Mouse (Mus musculus): ENCODE results near the gene Rce1. TPM values are rescaled to one million over a fixed set of nuclear protein-coding genes. Genes with fewer than 3 reads are reported as not detected.
A peak's percentile ranks its signal among the peaks of the same experiment; 100 is the strongest.

Rce1 gene
- polyA plus RNA-seq, 1 experiment from 2014 or later, result 61.5 TPM

GRCm38 (mm10) chr19:4623419-4623818 is 2.0 kb downstream of the Rce1 start:
- no peaks in the 10 kb centered on the region for H3K27me3 ChIP-seq (replicated peaks)
- peaks cover 30% of the 10 kb centered on the region for H3K36me3 ChIP-seq
- H3K4me1 ChIP-seq (replicated peaks), result peaks cover 14% of the 10 kb centered on the region
- no peak overlapping the region for H3K4me2 ChIP-seq (replicated peaks)
- H3K9me3 ChIP-seq, result no peaks in the 10 kb centered on the region
- no peak for ATAC-seq
- 96% methylated on average over 9 of the region's 9 CpGs for WGBS
- no peak overlapping the region for H3K9ac ChIP-seq
- H3K4me3 ChIP-seq (replicated peaks), result no peak overlapping the region
- no peak overlapping the region for H3K27ac ChIP-seq

- no peak overlapping the region for H3K27ac ChIP-seq
- H3K4me3 ChIP-seq (replicated peaks), result no peak overlapping the region
- 88% methylated on average over 5 of the region's 5 CpGs for WGBS
These were observed 2.7 kb downstream of the Rce1 start for GRCm38 (mm10) chr19:4622780-4623179.

GRCm38 (mm10) chr19:4620721-4621120 is 4.7 kb downstream of the Rce1 start:
- peaks cover 30% of the 10 kb centered on the region for H3K36me3 ChIP-seq
- no peak overlapping the region for H3K27ac ChIP-seq
- no peak overlapping the region for H3K9ac ChIP-seq
- no peaks in the 10 kb centered on the region for H3K27me3 ChIP-seq (replicated peaks)
- 87% methylated on average over 7 of the region's 7 CpGs for WGBS
- no peak overlapping the region for H3K4me2 ChIP-seq (replicated peaks)
- no peaks in the 10 kb centered on the region for H3K9me3 ChIP-seq
- no peak for ATAC-seq
- peaks cover 16% of the 10 kb centered on the region for H3K4me1 ChIP-seq (replicated peaks)
- no peak overlapping the region for H3K4me3 ChIP-seq (replicated peaks)

More at GRCm38 (mm10) chr19:4622780-4623179, 2.7 kb downstream of the Rce1 start:
- ATAC-seq, result no peak
- Histone ChIP-seq H3K4me1 (replicated peaks) (peaks cover 14% of the 10 kb centered on the region), H3K9me3 (no peaks in the 10 kb centered on the region), H3K4me2 (replicated peaks) (no peak overlapping the region), H3K27me3 (replicated peaks) (no peaks in the 10 kb centered on the region), H3K36me3 (peaks cover 30% of the 10 kb centered on the region), H3K9ac (no peak overlapping the region)

- no peak for ATAC-seq
- Histone ChIP-seq H3K4me1 (replicated peaks) (peaks cover 12% of the 10 kb centered on the region), H3K4me2 (replicated peaks) (no peak overlapping the region), H3K36me3 (peaks cover 30% of the 10 kb centered on the region), H3K4me3 (replicated peaks) (no peak overlapping the region), H3K27ac (no peak overlapping the region), H3K9me3 (no peaks in the 10 kb centered on the region), H3K9ac (no peak overlapping the region), H3K27me3 (replicated peaks) (no peaks in the 10 kb centered on the region)
- WGBS, result 78% methylated on average over 10 of the region's 10 CpGs
These were observed 6.0 kb downstream of the Rce1 start for GRCm38 (mm10) chr19:4619461-4619860.

GRCm38 (mm10) chr19:4618183-4618582 is 7.3 kb downstream of the Rce1 start:
- ATAC-seq, result no peak
- Histone ChIP-seq H3K4me2 (replicated peaks) (no peak overlapping the region), H3K9ac (no peak overlapping the region), H3K4me3 (replicated peaks) (no peak overlapping the region), H3K4me1 (replicated peaks) (peaks cover 22% of the 10 kb centered on the region), H3K9me3 (no peaks in the 10 kb centered on the region), H3K27ac (no peak overlapping the region), H3K36me3 (peaks cover 23% of the 10 kb centered on the region), H3K27me3 (replicated peaks) (no peaks in the 10 kb centered on the region)
- WGBS, result 37% methylated on average over 18 of the region's 18 CpGs

GRCm38 (mm10) chr19:4616546-4616945 is 8.9 kb downstream of the Rce1 start:
- Histone ChIP-seq H3K9ac (no peak overlapping the region), H3K4me1 (replicated peaks) (peaks cover 29% of the 10 kb centered on the region), H3K4me2 (replicated peaks) (0 out of 2 replicates have a peak overlapping the region, but pooled peaks have one; percentile 84), H3K36me3 (peaks cover 26% of the 10 kb centered on the region), H3K4me3 (replicated peaks) (no peak overlapping the region), H3K27ac (no peak overlapping the region), H3K27me3 (replicated peaks) (no peaks in the 10 kb centered on the region), H3K9me3 (no peaks in the 10 kb centered on the region)
- 23% methylated on average over 4 of the region's 4 CpGs for WGBS
- ATAC-seq, result no peak

- H3K4me1 ChIP-seq (replicated peaks), result peaks cover 29% of the 10 kb centered on the region
- H3K4me3 ChIP-seq (replicated peaks), result peak within 1 kb of the TSS; percentile 93
- peak within 1 kb of the TSS; percentile 88 for H3K27ac ChIP-seq
- peak within 1 kb of the TSS; percentile 84 for H3K4me2 ChIP-seq (replicated peaks)
- H3K9ac ChIP-seq, result peak within 1 kb of the TSS; percentile 94
- H3K36me3 ChIP-seq, result peaks cover 17% of the 10 kb centered on the region
- peak; percentile 92 for ATAC-seq
- no peaks in the 10 kb centered on the region for H3K9me3 ChIP-seq
- 0% methylated on average over 44 of the region's 87 CpGs for WGBS
- H3K27me3 ChIP-seq (replicated peaks), result no peaks in the 10 kb centered on the region
These were observed 10.0 kb downstream of the Rce1 start, which contains the start of gene Lrfn4 for GRCm38 (mm10) chr19:4615151-4616093. Gene Lrfn4 (minus strand): TSS chr19:4615667.

GRCm38 (mm10) chr19:4614305-4615150 is 10.9 kb downstream of the Rce1 start:
- WGBS, result 24% methylated on average over 34 of the region's 49 CpGs
- Histone ChIP-seq H3K36me3 (peaks cover 17% of the 10 kb centered on the region), H3K4me1 (replicated peaks) (peaks cover 29% of the 10 kb centered on the region)

GRCm38 (mm10) chr19:4613464-4614304 is 11.8 kb downstream of the Rce1 start:
- ATAC-seq, result no peak
- 0 out of 2 replicates have a peak overlapping the region, but pooled peaks have one; percentile 88 for H3K27ac ChIP-seq
- peaks cover 17% of the 10 kb centered on the region for H3K36me3 ChIP-seq
- H3K9ac ChIP-seq, result peak overlapping the region; percentile 94; the same call in 1 of the 2 replicates
- H3K4me3 ChIP-seq (replicated peaks), result peak overlapping the region; percentile 93
- H3K4me2 ChIP-seq (replicated peaks), result peak overlapping the region; percentile 84
- 86% methylated on average over 33 of the region's 33 CpGs for WGBS
- H3K4me1 ChIP-seq (replicated peaks), result peaks cover 29% of the 10 kb centered on the region
- no peaks in the 10 kb centered on the region for H3K27me3 ChIP-seq (replicated peaks)
- no peaks in the 10 kb centered on the region for H3K9me3 ChIP-seq

More at GRCm38 (mm10) chr19:4614305-4615150, 10.9 kb downstream of the Rce1 start:
- Histone ChIP-seq H3K27me3 (replicated peaks) (no peaks in the 10 kb centered on the region), H3K27ac (peak overlapping the region; percentile 88), H3K4me3 (replicated peaks) (peak overlapping the region; percentile 93), H3K4me2 (replicated peaks) (peak overlapping the region; percentile 84), H3K9me3 (no peaks in the 10 kb centered on the region), H3K9ac (peak overlapping the region; percentile 94)
- ATAC-seq, result peak; percentile 32

- Histone ChIP-seq H3K9ac (no peak overlapping the region), H3K27me3 (replicated peaks) (no peaks in the 10 kb centered on the region), H3K4me3 (replicated peaks) (no peak overlapping the region), H3K27ac (no peak overlapping the region), H3K4me1 (replicated peaks) (peaks cover 29% of the 10 kb centered on the region), H3K9me3 (no peaks in the 10 kb centered on the region), H3K4me2 (replicated peaks) (peak overlapping the region; percentile 84; the same call in 1 of the 2 replicates), H3K36me3 (peaks cover 17% of the 10 kb centered on the region)
- 89% methylated on average over 19 of the region's 19 CpGs for WGBS
- ATAC-seq, result no peak
These were observed 13.1 kb downstream of the Rce1 start for GRCm38 (mm10) chr19:4612181-4612961.

GRCm38 (mm10) chr19:4610109-4610508 is 15.3 kb downstream of the Rce1 start:
- H3K27me3 ChIP-seq (replicated peaks), result no peaks in the 10 kb centered on the region
- 63% methylated on average over 4 of the region's 4 CpGs for WGBS
- no peak overlapping the region for H3K27ac ChIP-seq
- no peak overlapping the region for H3K9ac ChIP-seq
- peaks cover 23% of the 10 kb centered on the region for H3K4me1 ChIP-seq (replicated peaks)
- peaks cover 17% of the 10 kb centered on the region for H3K36me3 ChIP-seq
- no peak for ATAC-seq
- H3K9me3 ChIP-seq, result no peaks in the 10 kb centered on the region
- no peak overlapping the region for H3K4me2 ChIP-seq (replicated peaks)
- no peak overlapping the region for H3K4me3 ChIP-seq (replicated peaks)
